Mouse (Mus musculus) cerebellum, adult 9-11 months (tissue): Measurements from ENCODE around the gene Fam217b.

Experiments used
- DNase-seq: peaks from one replicate; pipeline ENCODE4 v3.0.0; 2022

The Fam217b gene

DNA sequence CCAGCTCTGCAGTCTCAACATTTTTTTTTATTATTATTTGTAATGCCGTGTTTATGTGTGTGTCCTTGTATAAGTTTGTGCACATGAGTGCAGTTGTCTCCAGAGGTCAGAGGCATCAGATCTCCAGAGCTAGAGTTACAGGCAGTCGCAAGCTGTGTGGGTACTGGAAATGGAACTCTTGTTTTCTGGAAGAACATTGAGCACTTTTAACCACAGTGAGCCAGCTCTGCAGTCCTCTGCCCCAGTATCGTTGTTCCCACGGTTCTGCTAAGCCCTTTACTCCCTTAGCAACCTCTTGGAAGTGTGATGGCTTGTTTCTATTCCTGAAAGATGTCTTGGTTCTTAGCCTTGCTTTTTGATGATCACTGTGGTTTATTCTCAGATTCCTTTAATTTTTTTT lies 35.1 kb downstream of the Fam217b start:
- no peak for DNase-seq

DNA sequence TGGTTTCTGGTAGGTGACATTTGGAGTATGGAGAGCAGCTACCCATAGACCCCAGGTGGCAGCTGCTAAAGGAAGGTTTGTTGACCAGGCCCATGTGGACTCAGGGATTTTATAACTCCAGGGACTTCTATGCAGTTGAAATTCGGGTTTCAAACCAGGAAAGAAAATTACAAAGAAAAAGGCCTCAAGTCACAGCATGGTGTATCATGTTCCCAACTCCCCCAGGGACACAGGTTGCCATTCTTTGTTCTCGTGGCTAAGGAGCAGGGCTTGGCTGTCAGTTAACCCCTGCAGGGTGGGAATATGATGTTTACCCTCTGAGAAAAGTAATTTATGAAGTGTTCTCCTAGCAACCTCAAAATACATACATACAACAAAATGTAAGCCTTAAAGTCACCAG lies 35.9 kb downstream of the Fam217b start:
- DNase-seq, result no peak

DNA sequence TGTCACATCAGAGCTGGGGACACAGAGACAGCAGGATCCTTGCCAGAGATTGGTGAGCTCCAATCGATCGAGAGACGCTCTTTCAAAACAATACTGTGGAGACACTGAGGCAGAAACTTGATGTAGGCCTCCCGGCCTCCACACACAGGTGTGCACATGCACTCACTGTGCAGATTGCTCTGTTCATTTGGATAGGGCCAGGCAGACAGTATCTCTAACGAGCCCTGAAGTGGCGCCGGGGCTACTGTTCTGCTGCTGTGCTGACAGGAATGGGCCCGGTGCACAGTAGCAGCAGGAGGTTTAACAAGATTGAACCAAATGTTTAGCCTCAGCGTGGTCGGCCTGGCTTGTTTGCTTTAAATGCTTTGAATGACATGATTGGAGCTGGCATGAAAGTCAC lies 36.6 kb downstream of the Fam217b start:
- no peak for DNase-seq

DNA sequence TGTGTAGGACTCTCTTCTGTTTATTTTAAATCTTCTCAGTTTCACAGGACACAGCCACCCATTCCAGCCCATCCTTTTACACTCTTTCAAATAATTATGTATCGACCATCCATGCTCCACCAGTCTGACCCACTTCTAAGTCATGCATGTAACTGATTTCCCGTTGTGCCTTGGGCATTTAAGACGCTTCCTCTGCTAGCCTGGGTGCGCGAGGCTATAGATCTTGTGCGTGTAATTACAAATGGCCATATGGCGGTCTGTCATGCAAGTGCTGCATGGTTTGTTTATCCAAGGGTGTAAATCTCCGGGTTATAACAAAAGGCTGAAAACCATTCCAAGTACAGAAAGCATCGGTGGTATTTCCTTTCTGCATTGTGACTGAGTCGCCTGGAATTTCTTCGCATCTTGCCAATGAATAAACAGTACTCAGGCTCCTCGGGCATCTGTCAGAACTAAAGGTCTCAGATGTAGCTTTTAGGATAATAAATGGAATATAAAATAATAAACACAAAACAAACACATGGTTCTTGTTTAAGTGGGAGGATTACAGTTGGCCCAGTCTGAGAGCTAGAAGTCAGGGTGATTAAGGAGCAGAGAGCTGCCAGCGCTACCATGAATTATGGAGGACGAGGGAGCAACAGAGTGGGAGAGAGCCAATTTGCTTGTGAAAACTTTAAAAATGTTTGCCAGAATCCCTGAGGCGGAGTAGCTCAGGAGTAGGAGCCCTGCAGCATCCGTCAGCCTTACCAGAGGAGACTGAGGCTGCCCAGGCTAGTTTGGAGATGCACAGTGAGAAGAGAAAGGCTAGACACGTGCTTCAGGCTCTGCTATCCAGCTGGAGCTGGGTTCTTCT lies 40.6 kb downstream of the Fam217b start:
- DNase-seq, result no peak

DNA sequence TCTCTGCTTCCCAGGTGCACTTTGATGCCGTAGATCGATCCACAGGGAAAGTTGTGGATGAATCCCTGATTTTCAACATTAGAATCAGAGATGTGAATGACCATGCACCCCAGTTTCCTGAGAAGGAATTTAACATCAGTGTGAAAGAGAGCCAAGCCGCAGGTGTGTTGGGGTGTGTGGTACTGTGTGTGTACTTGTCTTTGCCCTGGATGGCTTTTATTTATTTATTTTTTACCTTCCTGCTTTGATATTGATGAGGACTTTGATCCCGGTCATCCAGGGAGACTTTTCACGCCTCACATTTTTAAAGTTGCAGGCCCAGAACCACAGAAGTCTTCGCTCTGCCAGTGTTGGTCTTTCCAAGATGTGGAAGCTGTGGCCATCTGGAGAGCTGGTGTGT lies 43.1 kb downstream of the Fam217b start:
- DNase-seq, result no peak

DNA sequence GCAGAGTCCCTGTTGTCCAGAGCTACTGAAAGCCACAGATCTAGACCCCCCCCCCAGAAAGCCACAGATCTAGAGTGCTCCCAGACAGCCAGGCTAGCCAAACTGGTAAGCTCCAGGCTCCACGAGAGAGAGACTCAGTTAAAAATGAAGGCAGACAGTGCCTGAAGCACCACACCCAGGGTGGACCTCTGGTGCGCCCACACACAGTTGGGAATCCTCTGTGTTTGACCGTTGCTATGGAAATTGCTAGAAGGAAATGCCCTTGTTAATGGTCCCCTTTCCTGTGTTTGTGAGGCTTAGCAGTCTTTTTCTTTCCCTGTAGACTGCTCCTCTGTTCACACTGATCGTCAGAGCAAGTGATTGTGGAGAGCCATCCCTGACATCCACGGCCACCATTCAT lies 46.0 kb downstream of the Fam217b start:
- no peak for DNase-seq

DNA sequence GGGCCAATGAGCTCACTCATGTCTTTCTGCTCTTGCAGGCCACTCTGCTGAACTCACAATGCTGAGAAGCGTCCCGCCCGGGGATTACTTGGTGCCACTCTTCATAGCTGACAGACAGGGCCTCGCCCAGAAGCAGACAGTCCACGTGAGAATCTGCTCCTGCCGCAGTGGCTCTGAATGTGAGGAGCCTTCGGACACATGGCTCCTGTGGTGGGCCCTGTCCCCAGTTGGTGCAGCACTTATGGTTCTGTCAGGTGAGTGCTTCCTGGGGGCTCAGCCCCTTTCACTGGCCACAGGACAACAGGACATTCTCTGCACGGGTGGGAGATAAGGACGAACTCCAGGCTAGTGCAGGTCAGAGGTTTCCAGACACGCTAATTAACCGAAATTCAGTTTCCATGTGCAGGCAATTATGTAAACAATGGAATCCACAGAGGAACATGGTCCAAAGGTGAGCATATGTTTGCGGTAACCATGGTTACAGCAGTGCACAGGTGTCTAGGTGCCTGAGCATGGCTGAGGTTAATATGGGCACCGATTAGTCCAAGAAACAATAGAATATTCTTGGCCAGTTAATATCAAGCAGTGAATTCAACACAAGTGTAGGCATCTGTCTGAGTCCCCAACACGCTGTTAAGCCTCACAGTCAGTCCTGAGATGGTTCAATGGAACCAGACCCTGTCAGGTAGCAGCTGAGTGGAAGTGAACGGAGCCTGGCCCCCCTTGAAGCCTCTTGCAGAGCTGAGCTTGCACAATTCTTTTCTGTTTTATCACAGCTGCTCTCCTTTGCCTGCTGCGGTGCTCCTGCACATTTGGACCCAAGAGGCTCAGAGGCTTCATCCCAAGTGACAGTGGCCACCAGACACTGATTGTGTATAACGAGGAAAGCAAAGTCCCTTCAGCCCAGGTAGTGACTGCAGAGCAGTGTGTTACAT lies 57.5 kb downstream of the Fam217b start:
- no peak for DNase-seq

DNA sequence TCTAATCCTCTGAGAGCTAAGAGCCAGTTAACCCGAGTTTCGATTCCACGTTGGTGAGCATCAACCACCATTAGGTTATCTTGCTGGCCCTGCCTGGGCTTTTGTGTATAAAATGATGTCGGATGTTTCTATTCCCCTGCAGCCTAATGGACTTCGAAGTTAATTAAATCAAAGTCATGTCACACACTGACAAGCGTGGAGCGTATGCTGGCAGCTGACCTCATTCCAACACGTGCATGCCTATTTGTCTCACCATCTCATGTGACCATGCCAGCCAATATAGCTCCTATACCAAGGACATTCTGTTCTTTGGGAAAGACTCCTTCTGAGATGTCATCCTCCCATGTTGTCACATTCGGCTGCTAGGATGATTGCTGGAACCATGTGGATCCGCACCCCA lies 59.6 kb downstream of the Fam217b start:
- no peak for DNase-seq
